Mouse (Mus musculus): ENCODE data around the gene Cdk2ap2. TPM values are rescaled to one million over a fixed set of nuclear protein-coding genes. Genes with fewer than 3 reads are reported as not detected.
A peak's percentile ranks its signal among the peaks of the same experiment; 100 is the strongest.

Gene Cdk2ap2
- total and polyA plus RNA-seq, 2 experiments: 33.9 to 198 TPM

GRCm38 (mm10) chr19:4136463-4136862 is 39.5 kb downstream of the Cdk2ap2 start:
- no peak for TF ChIP-seq CTCF (IDR thresholded peaks at IDR 0.05; ENCODE audit: low read depth, low read length)
- TF ChIP-seq POLR2A (IDR thresholded peaks at IDR 0.05; ENCODE audit: extremely low read depth, insufficient read depth, low read length): no peak
- Histone ChIP-seq H3K9ac (ENCODE audit: low read depth, low read length) (no peak overlapping the region), H3K79me2 (ENCODE audit: control insufficient read depth, insufficient read depth, low read length) (no peaks in the 10 kb centered on the region), H3K36me3 (ENCODE audit: control insufficient read depth, insufficient read depth, low read length) (no peaks in the 10 kb centered on the region; the same call in 1 of the 2 replicates), H3K4me3 (ENCODE audit: insufficient read depth, low read depth, low read length) (no peak overlapping the region), H3K4me1 (ENCODE audit: control insufficient read depth, insufficient read depth, low read length) (peaks cover 9% of the 10 kb centered on the region), H3K27ac (replicated peaks; ENCODE audit: insufficient read depth, low read depth, low read length) (no peak overlapping the region), H3K27me3 (ENCODE audit: control insufficient read depth, insufficient read depth, low read length) (no peaks in the 10 kb centered on the region)
- DNase-seq (ENCODE audit: extremely low read depth, low read depth, low spot score): no peak
- WGBS: 93% methylated on average over 5 of the region's 5 CpGs

DNA sequence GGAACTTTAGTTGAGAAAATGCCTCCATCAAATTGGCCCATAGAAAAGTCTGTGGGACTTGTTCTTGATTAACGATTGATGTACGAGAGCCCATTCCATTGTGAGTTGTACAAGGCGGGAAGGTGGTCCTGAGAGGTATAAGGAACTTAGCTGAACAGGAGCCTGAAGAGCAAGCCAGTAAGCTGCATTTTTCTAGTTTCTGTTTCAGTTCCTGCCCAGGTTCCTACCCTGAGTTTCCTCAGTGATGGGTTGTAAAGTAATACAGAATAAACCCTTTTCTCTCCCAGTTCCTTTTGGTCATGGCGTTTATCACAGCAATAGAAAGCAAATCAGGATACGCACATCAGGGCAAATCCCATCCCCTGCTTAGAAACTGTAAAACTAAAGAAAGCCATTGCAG is 40.9 kb downstream of the Cdk2ap2 start:
- Histone ChIP-seq H3K4me1 (ENCODE audit: control insufficient read depth, insufficient read depth, low read length) (peaks cover 8% of the 10 kb centered on the region), H3K4me3 (ENCODE audit: insufficient read depth, low read depth, low read length) (no peak overlapping the region), H3K9ac (ENCODE audit: low read depth, low read length) (no peak overlapping the region), H3K36me3 (ENCODE audit: control insufficient read depth, insufficient read depth, low read length) (no peaks in the 10 kb centered on the region), H3K27ac (replicated peaks; ENCODE audit: insufficient read depth, low read depth, low read length) (no peak overlapping the region), H3K27me3 (ENCODE audit: control insufficient read depth, insufficient read depth, low read length) (no peaks in the 10 kb centered on the region), H3K79me2 (ENCODE audit: control insufficient read depth, insufficient read depth, low read length) (no peaks in the 10 kb centered on the region)
- DNase-seq (ENCODE audit: extremely low read depth, low read depth, low spot score): no peak
- WGBS: 92% methylated on average over 5 of the region's 5 CpGs
- TF ChIP-seq CTCF (IDR thresholded peaks at IDR 0.05; ENCODE audit: low read depth, low read length) (no peak), POLR2A (IDR thresholded peaks at IDR 0.05; ENCODE audit: extremely low read depth, insufficient read depth, low read length) (no peak)

- no peak for DNase-seq (ENCODE audit: extremely low read depth, low read depth, low spot score)
- Histone ChIP-seq H3K79me2 (ENCODE audit: control insufficient read depth, insufficient read depth, low read length) (no peaks in the 10 kb centered on the region), H3K27me3 (ENCODE audit: control insufficient read depth, insufficient read depth, low read length) (no peaks in the 10 kb centered on the region), H3K36me3 (ENCODE audit: control insufficient read depth, insufficient read depth, low read length) (no peaks in the 10 kb centered on the region), H3K4me1 (ENCODE audit: control insufficient read depth, insufficient read depth, low read length) (peaks cover 5% of the 10 kb centered on the region; the same call in 1 of the 2 replicates), H3K9ac (ENCODE audit: low read depth, low read length) (no peak within 1 kb of the TSS), H3K27ac (replicated peaks; ENCODE audit: insufficient read depth, low read depth, low read length) (no peak within 1 kb of the TSS), H3K4me3 (ENCODE audit: insufficient read depth, low read depth, low read length) (no peak within 1 kb of the TSS)
- 91% methylated on average over 2 of the region's 2 CpGs for whole genome bisulfite sequencing
- no peak for TF ChIP-seq POLR2A (IDR thresholded peaks at IDR 0.05; ENCODE audit: extremely low read depth, insufficient read depth, low read length)
- TF ChIP-seq CTCF (IDR thresholded peaks at IDR 0.05; ENCODE audit: low read depth, low read length): no peak
Measured at GRCm38 (mm10) chr19:4139446-4139845, 42.5 kb downstream of the Cdk2ap2 start, which contains the start of gene Gpr152. Gene Gpr152 (plus strand): TSS chr19:4139787.

- Histone ChIP-seq H3K9ac (ENCODE audit: low read depth, low read length) (no peak overlapping the region), H3K36me3 (ENCODE audit: control insufficient read depth, insufficient read depth, low read length) (no peaks in the 10 kb centered on the region), H3K27me3 (ENCODE audit: control insufficient read depth, insufficient read depth, low read length) (no peaks in the 10 kb centered on the region), H3K4me1 (ENCODE audit: control insufficient read depth, insufficient read depth, low read length) (peaks cover under 1% of the 10 kb centered on the region; the same call in 1 of the 2 replicates), H3K79me2 (ENCODE audit: control insufficient read depth, insufficient read depth, low read length) (no peaks in the 10 kb centered on the region), H3K27ac (replicated peaks; ENCODE audit: insufficient read depth, low read depth, low read length) (no peak overlapping the region), H3K4me3 (ENCODE audit: insufficient read depth, low read depth, low read length) (no peak overlapping the region)
- no peak for DNase-seq (ENCODE audit: extremely low read depth, low read depth, low spot score)
- WGBS: 91% methylated on average over 6 of the region's 6 CpGs
- TF ChIP-seq POLR2A (IDR thresholded peaks at IDR 0.05; ENCODE audit: extremely low read depth, insufficient read depth, low read length): no peak
- no peak for TF ChIP-seq CTCF (IDR thresholded peaks at IDR 0.05; ENCODE audit: low read depth, low read length)
Measured at GRCm38 (mm10) chr19:4140147-4140546, 43.2 kb downstream of the Cdk2ap2 start.

GRCm38 (mm10) chr19:4142416-4143173 is 45.6 kb downstream of the Cdk2ap2 start:
- Histone ChIP-seq H3K79me2 (ENCODE audit: control insufficient read depth, insufficient read depth, low read length) (no peaks in the 10 kb centered on the region), H3K4me3 (ENCODE audit: insufficient read depth, low read depth, low read length) (no peak overlapping the region), H3K4me1 (ENCODE audit: control insufficient read depth, insufficient read depth, low read length) (peaks cover 3% of the 10 kb centered on the region), H3K9ac (ENCODE audit: low read depth, low read length) (no peak overlapping the region), H3K36me3 (ENCODE audit: control insufficient read depth, insufficient read depth, low read length) (no peaks in the 10 kb centered on the region), H3K27me3 (ENCODE audit: control insufficient read depth, insufficient read depth, low read length) (no peaks in the 10 kb centered on the region), H3K27ac (replicated peaks; ENCODE audit: insufficient read depth, low read depth, low read length) (no peak overlapping the region)
- DNase-seq (ENCODE audit: extremely low read depth, low read depth, low spot score): peak; percentile 40
- 95% methylated on average over 18 of the region's 18 CpGs for WGBS
- TF ChIP-seq POLR2A (IDR thresholded peaks at IDR 0.05; ENCODE audit: extremely low read depth, insufficient read depth, low read length): no peak
- TF ChIP-seq CTCF (IDR thresholded peaks at IDR 0.05; ENCODE audit: low read depth, low read length): no peak

DNA sequence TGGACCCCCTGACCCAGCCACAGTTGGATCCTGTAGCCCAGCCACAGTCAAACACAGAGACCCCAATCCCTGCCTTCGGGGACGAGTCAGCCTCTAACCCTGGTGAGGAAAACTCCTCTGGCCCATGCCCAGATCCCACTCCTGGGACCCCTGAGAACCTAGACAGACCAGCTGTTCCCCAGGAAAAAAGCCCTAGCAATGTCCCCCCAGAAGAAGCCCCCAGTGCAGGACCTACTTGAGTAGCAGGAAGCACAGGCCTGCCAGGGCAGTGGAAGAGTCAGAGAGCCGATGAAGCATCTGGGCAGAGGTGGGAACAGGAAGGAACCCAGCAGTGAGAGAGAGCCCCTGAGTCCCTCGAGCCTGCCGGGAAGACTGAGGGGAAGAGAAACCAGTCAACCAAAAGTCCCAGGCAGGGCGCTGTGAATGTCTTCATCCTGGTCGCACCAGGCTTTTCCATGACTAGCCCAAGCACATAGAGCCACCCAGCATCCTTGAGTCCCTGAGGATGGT is 46.8 kb downstream of the Cdk2ap2 start, which contains the start of gene Cabp4:
Cabp4 (minus strand) TSS at position 275 of the 510 bp plus-strand sequence.
- H3K79me2 ChIP-seq (ENCODE audit: control insufficient read depth, insufficient read depth, low read length): peaks cover 3% of the 10 kb centered on the region; the same call in 1 of the 2 replicates
- H3K9ac ChIP-seq (ENCODE audit: low read depth, low read length): no peak within 1 kb of the TSS
- no peaks in the 10 kb centered on the region for H3K27me3 ChIP-seq (ENCODE audit: control insufficient read depth, insufficient read depth, low read length)
- TF ChIP-seq POLR2A (IDR thresholded peaks at IDR 0.05; ENCODE audit: extremely low read depth, insufficient read depth, low read length): no peak
- TF ChIP-seq CTCF (IDR thresholded peaks at IDR 0.05; ENCODE audit: low read depth, low read length): no peak
- no peaks in the 10 kb centered on the region for H3K36me3 ChIP-seq (ENCODE audit: control insufficient read depth, insufficient read depth, low read length)
- peaks cover 3% of the 10 kb centered on the region for H3K4me1 ChIP-seq (ENCODE audit: control insufficient read depth, insufficient read depth, low read length)
- H3K27ac ChIP-seq (replicated peaks; ENCODE audit: insufficient read depth, low read depth, low read length): peak within 1 kb of the TSS; percentile 9; the same call in 1 of the 2 replicates
- no peak within 1 kb of the TSS for H3K4me3 ChIP-seq (ENCODE audit: insufficient read depth, low read depth, low read length)
- WGBS: 84% methylated on average over 7 of the region's 7 CpGs
- no peak for DNase-seq (ENCODE audit: extremely low read depth, low read depth, low spot score)
